Mouse (Mus musculus) liver, adult 2 months (tissue): ENCODE data around the gene Tmem63c. TPM values are rescaled to one million over a fixed set of nuclear protein-coding genes. Genes with fewer than 3 reads are reported as not detected.
A peak's percentile ranks its signal among the peaks of the same experiment; 100 is the strongest.

Source experiments
- DNase-seq: peaks from one replicate; pipeline ENCODE4 v3.0.0-alpha.2; 2011; ENCODE audit warnings: low read depth, low spot score; ENCODE audit errors: extremely low read depth
- H3K27ac ChIP-seq: fragments of 200-500 bp; replicated peaks from 2 replicates; pipeline ENCODE4 v1.5.1; 2012; ENCODE audit warnings: low read depth, mild to moderate bottlenecking, control low read depth, inconsistent platforms, low read length; ENCODE audit not compliant: insufficient read depth
- H3K27me3 ChIP-seq: fragments of 200-500 bp; 2 replicates; pipeline ENCODE4 v1.6.1; 2012; ENCODE audit warnings: mild to moderate bottlenecking, moderate library complexity, low read length, inconsistent platforms; ENCODE audit not compliant: control insufficient read depth, insufficient read depth
- H3K36me3 ChIP-seq: fragments of 200-500 bp; 2 replicates; pipeline ENCODE4 v1.6.1; 2012; ENCODE audit warnings: low read length, inconsistent platforms; ENCODE audit not compliant: control insufficient read depth, insufficient read depth
- H3K4me1 ChIP-seq: fragments of 200-500 bp; 2 replicates; pipeline ENCODE4 v1.6.1; 2011; ENCODE audit warnings: low read length; ENCODE audit not compliant: control insufficient read depth, insufficient read depth
- H3K4me3 ChIP-seq: fragments of 200-500 bp; 2 replicates; pipeline ENCODE4 v1.5.1; 2011; ENCODE audit warnings: low read depth, mild to moderate bottlenecking, control low read depth, low read length, moderate library complexity; ENCODE audit not compliant: insufficient read depth
- H3K79me2 ChIP-seq: fragments of 200-500 bp; 2 replicates; pipeline ENCODE4 v1.6.1; 2012; ENCODE audit warnings: inconsistent platforms, mild to moderate bottlenecking, low read length, moderate library complexity; ENCODE audit not compliant: control insufficient read depth, insufficient read depth
- H3K9ac ChIP-seq: fragments of 200-500 bp; 2 replicates; pipeline ENCODE4 v1.6.1; 2012; ENCODE audit warnings: low read depth, mild to moderate bottlenecking, control low read depth, inconsistent platforms, low read length
- CTCF ChIP-seq: fragments of 200-500 bp; IDR thresholded peaks from 2 replicates; pipeline ENCODE4 v1.5.1; 2011; ENCODE audit warnings: low read depth, low read length, control low read depth
- POLR2A ChIP-seq: fragments of 200-500 bp; IDR thresholded peaks from 2 replicates; pipeline ENCODE4 v1.6.1; 2011; ENCODE audit warnings: low read length, control low read depth; ENCODE audit not compliant: insufficient read depth; ENCODE audit errors: extremely low read depth
- WGBS: fragments of 180-500 bp; shearing (Covaris S2); methylation state at CpG from one replicate; pipeline ENCODE4 v1.1.7; 2018; 5-methylcytosine and 5-hydroxymethylcytosine counted together
- polyA plus RNA-seq: library from polyadenylated mRNA; depleted of rRNA; stranded (reverse); fragments of >200 nt; gene quantifications from 2 replicates; pipeline ENCODE4 v1.2.3, GENCODE M21; 2012
- total RNA-seq: library from RNA; depleted of rRNA; stranded (reverse); fragments of >200 nt; gene quantifications from 2 replicates; pipeline ENCODE4 v1.2.3, GENCODE M21; 2014

The Tmem63c gene
- total and polyA plus RNA-seq, 2 experiments: not detected

- TF ChIP-seq CTCF (no peak), POLR2A (no peak)
Measured at GRCm38 (mm10) chr12:87002815-87003214, 18.3 kb upstream of the Tmem63c start.

GRCm38 (mm10) chr12:87003606-87004005 lies 17.5 kb upstream of the Tmem63c start:
- 41% methylated on average over 3 of the region's 3 CpGs for WGBS
- TF ChIP-seq CTCF (no peak), POLR2A (no peak)
- no peaks in the 10 kb centered on the region for H3K27me3 ChIP-seq

More at GRCm38 (mm10) chr12:87002815-87003214, 18.3 kb upstream of the Tmem63c start:
- no peaks in the 10 kb centered on the region for H3K79me2 ChIP-seq
- no peak for DNase-seq
- H3K36me3 ChIP-seq: no peaks in the 10 kb centered on the region
- no peaks in the 10 kb centered on the region for H3K27me3 ChIP-seq
- 79% methylated on average over 7 of the region's 7 CpGs for WGBS
- H3K9ac ChIP-seq: no peak overlapping the region
- no peak overlapping the region for H3K27ac ChIP-seq
- no peaks in the 10 kb centered on the region for H3K4me1 ChIP-seq
- H3K4me3 ChIP-seq: no peak overlapping the region

DNA sequence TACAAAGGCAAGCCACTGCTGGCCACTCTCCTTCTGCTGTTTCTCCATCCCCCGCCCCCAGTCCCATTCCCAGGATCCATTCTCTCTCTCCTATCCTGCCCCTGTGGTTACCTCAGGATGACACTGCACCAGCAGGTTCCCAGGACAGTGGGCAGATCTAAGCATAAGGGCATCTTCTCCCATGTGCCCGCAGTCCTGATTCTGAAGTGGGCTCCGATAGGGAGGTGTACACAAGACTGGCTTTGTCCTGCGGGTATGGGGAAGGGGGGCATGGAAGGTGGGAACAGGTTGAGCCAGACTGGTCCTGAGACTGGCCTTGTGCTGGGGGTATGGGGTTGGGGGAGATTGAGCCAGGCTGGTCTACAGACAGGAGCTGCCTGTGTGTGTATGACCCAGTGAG lies 16.5 kb upstream of the Tmem63c start:
- no peak for DNase-seq
- Histone ChIP-seq H3K9ac (no peak overlapping the region), H3K36me3 (no peaks in the 10 kb centered on the region), H3K27me3 (no peaks in the 10 kb centered on the region; the same call in 1 of the 2 replicates), H3K4me1 (no peaks in the 10 kb centered on the region), H3K79me2 (no peaks in the 10 kb centered on the region), H3K27ac (no peak overlapping the region), H3K4me3 (no peak overlapping the region)
- TF ChIP-seq CTCF (no peak), POLR2A (no peak)
- 77% methylated on average over 4 of the region's 4 CpGs for WGBS

More at GRCm38 (mm10) chr12:87003606-87004005, 17.5 kb upstream of the Tmem63c start:
- Histone ChIP-seq H3K4me3 (no peak overlapping the region), H3K36me3 (no peaks in the 10 kb centered on the region), H3K79me2 (no peaks in the 10 kb centered on the region), H3K9ac (no peak overlapping the region), H3K4me1 (no peaks in the 10 kb centered on the region), H3K27ac (no peak overlapping the region)
- no peak for DNase-seq

- Histone ChIP-seq H3K36me3 (no peaks in the 10 kb centered on the region), H3K4me3 (no peak overlapping the region), H3K79me2 (no peaks in the 10 kb centered on the region), H3K9ac (no peak overlapping the region), H3K27ac (no peak overlapping the region), H3K4me1 (no peaks in the 10 kb centered on the region), H3K27me3 (no peaks in the 10 kb centered on the region)
- TF ChIP-seq POLR2A: no peak
- TF ChIP-seq CTCF: peak; percentile 71
- 36% methylated on average over 3 of the region's 3 CpGs for WGBS
- DNase-seq: no peak
Measured at GRCm38 (mm10) chr12:87017041-87017440, 4.1 kb upstream of the Tmem63c start.

GRCm38 (mm10) chr12:87018756-87019155 lies 2.4 kb upstream of the Tmem63c start:
- H3K4me3 ChIP-seq: no peak overlapping the region
- H3K9ac ChIP-seq: no peak overlapping the region
- no peak for DNase-seq
- WGBS: 81% methylated on average over 2 of the region's 2 CpGs
- no peaks in the 10 kb centered on the region for H3K36me3 ChIP-seq
- H3K27me3 ChIP-seq: no peaks in the 10 kb centered on the region
- no peaks in the 10 kb centered on the region for H3K79me2 ChIP-seq
- H3K4me1 ChIP-seq: no peaks in the 10 kb centered on the region
- H3K27ac ChIP-seq: no peak overlapping the region
- no peak for TF ChIP-seq CTCF
- no peak for TF ChIP-seq POLR2A

DNA sequence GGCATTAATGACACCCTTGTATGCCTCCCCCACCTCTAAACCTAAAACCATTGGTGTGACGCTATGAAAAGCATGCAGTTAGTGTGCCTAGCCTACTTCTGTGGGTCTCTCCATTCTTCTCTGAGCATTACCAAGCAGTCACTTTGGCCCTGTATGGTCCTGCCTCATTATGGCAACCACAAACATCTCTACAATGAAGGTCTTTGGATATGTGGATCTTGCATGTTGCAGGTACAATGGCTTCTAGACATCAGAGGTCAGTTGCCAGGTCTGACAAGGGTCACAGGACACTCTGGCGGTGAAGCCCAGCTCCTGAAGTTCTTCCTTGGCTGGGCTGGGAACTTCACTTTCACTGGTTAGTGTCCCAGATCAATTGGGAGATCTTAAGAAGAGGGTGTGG lies 866 bp downstream of the Tmem63c start:
- Histone ChIP-seq H3K27ac (no peak overlapping the region), H3K79me2 (no peaks in the 10 kb centered on the region), H3K9ac (no peak overlapping the region), H3K36me3 (no peaks in the 10 kb centered on the region), H3K4me1 (no peaks in the 10 kb centered on the region), H3K4me3 (no peak overlapping the region), H3K27me3 (peaks cover 6% of the 10 kb centered on the region)
- TF ChIP-seq CTCF (no peak), POLR2A (no peak)
- no peak for DNase-seq
- whole genome bisulfite sequencing: 77% methylated on average over 2 of the region's 2 CpGs
